Mouse (Mus musculus) forebrain, postnatal 0 days (tissue): ENCODE measurements around the gene Ccdc81. TPM values are rescaled to one million over a fixed set of nuclear protein-coding genes. Genes with fewer than 3 reads are reported as not detected.
A peak's percentile ranks its signal among the peaks of the same experiment; 100 is the strongest.

Experiments used
- ATAC-seq: fragments of 200-750 bp; cut with Nextera tagmentation; 2 replicates; pipeline ENCODE4 v1.8.0; 2017; ENCODE audit warnings: mild to moderate bottlenecking, moderate library complexity
- DNase-seq: peaks from one replicate; pipeline ENCODE4 v3.0.0-alpha.2; 2015
- H3K27ac ChIP-seq: fragments of 300-500 bp; sonication (generic); 2 replicates; pipeline ENCODE4 v1.5.1; 2014; ENCODE audit warnings: low read depth, mild to moderate bottlenecking, antibody characterized with exemption, low read length, moderate library complexity, mixed read lengths
- H3K27me3 ChIP-seq: fragments of 300-500 bp; sonication (generic); 2 replicates; pipeline ENCODE4 v1.6.1; 2014; ENCODE audit warnings: mild to moderate bottlenecking, low read length, mixed read lengths; ENCODE audit not compliant: insufficient read depth
- H3K36me3 ChIP-seq: fragments of 300-500 bp; sonication (generic); 2 replicates; pipeline ENCODE4 v1.6.1; 2014; ENCODE audit warnings: mild to moderate bottlenecking, moderate library complexity; ENCODE audit not compliant: insufficient read depth
- H3K4me1 ChIP-seq: fragments of 300-500 bp; sonication (generic); 2 replicates; pipeline ENCODE4 v1.6.1; 2014; ENCODE audit warnings: antibody characterized with exemption; ENCODE audit not compliant: insufficient read depth
- H3K4me2 ChIP-seq: fragments of 300-500 bp; sonication (generic); 2 replicates; pipeline ENCODE4 v1.6.1; 2014; ENCODE audit warnings: low read depth, mild to moderate bottlenecking, moderate library complexity
- H3K4me3 ChIP-seq: fragments of 300-500 bp; sonication (generic); 2 replicates; pipeline ENCODE4 v1.5.1; 2014; ENCODE audit warnings: low read depth, low read length, mixed read lengths
- H3K9ac ChIP-seq: fragments of 300-500 bp; sonication (generic); 2 replicates; pipeline ENCODE4 v1.6.1; 2014; ENCODE audit warnings: mild to moderate bottlenecking
- H3K9me3 ChIP-seq: fragments of 300-500 bp; sonication (generic); 2 replicates; pipeline ENCODE4 v1.6.1; 2016; ENCODE audit warnings: low read length
- CTCF ChIP-seq: sonication (generic); IDR thresholded peaks from 2 replicates; pipeline ENCODE4 v1.5.1; 2016; ENCODE audit warnings: antibody characterized with exemption, control low read depth, low read depth
- WGBS: fragments of 180-500 bp; shearing (Covaris S2); extraction: QIAGEN DNeasy Blood & Tissue Kit; methylation state at CpG from one replicate; pipeline ENCODE4 v1.1.7; 2014; 5-methylcytosine and 5-hydroxymethylcytosine counted together
- polyA plus RNA-seq: library from polyadenylated mRNA; unstranded; fragments of >200 nt; fragmentation: Nextera tagmentation; extraction: Ambion mirVana; gene quantifications from 2 replicates; pipeline ENCODE4 v1.2.1, GENCODE M21; 2015
- total RNA-seq: library from RNA; depleted of rRNA; stranded (reverse); fragments of >200 nt; gene quantifications from 2 replicates; pipeline ENCODE4 v1.2.3, GENCODE M21; 2014; rRNA removed

Ccdc81 gene
- total and polyA plus RNA-seq, 2 experiments from 2014 or later, result 1.2 to 1.5 TPM

DNA sequence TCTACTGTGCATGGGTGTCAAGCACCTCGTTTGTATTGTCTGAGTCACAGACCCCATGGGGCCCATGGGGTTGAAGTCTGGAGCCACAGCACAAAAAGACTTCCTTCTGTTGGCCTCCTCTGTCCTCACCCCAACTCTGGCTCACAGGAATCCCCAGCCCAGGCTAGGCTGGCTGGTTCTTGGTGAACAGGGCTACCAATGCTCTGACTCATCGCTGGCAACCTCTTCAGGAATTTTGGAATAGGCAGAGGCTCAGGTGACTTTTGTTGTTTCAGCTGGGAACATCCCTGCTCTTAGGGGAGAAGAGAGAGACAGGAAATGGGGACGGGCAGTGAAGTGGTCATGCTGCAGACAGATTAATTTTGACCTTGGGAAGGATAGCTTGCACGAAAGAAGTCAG lies 65.6 kb downstream of the Ccdc81 start:
- no peak overlapping the region for H3K4me2 ChIP-seq
- no peaks in the 10 kb centered on the region for H3K4me1 ChIP-seq
- no peaks in the 10 kb centered on the region for H3K9me3 ChIP-seq
- 68% methylated on average over 4 of the region's 4 CpGs for WGBS
- H3K4me3 ChIP-seq, result no peak overlapping the region
- no peaks in the 10 kb centered on the region for H3K27me3 ChIP-seq
- no peaks in the 10 kb centered on the region for H3K36me3 ChIP-seq
- no peak for TF ChIP-seq CTCF
- DNase-seq (no peak), ATAC-seq (no peak)
- no peak overlapping the region for H3K9ac ChIP-seq
- no peak overlapping the region for H3K27ac ChIP-seq

DNA sequence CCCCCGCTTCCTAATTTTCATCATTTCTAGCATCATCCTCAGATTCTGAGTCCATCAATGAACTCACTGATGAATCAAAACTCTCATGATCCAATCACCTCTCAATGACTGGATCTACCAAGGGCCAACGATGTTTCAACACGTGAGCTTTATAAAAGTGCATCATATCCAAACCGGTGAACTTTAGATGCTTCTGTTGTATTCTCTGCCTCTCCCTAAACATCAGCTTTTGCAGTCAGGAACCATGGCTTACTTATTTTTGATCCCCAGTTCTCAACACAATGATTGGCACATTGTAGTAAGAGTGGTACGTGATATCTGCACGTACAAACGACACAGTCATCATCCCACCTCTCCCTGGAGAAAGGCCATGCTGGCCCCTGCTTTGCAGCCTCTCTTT lies 66.8 kb downstream of the Ccdc81 start:
- ATAC-seq, result no peak
- 92% methylated on average over 7 of the region's 7 CpGs for WGBS

DNA sequence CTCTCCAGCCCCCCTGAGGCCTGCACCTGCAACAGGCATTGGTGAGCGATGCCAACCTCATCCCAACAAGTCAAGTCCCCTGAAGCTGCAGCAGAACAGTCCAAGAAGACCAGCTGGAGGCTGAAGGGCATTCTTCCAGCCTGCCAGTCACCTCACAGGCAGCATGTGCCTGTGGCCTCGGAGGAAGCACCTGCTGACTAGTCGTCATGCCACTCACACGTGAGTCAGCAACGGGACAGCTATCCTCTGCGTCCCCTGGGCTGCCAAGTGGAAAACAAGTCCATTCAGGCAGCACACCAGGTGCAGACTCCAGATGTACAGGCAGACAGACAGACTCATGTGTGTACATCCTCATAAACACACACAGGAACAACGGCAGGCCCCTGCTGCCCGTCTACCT lies 67.9 kb downstream of the Ccdc81 start:
- no peaks in the 10 kb centered on the region for H3K4me1 ChIP-seq
- ATAC-seq, result 0 out of 2 replicates have a peak, but pooled peaks have one; percentile 29
- no peaks in the 10 kb centered on the region for H3K9me3 ChIP-seq
- WGBS, result 43% methylated on average over 8 of the region's 8 CpGs
- H3K9ac ChIP-seq, result no peak overlapping the region
- TF ChIP-seq CTCF, result no peak
- H3K27me3 ChIP-seq, result no peaks in the 10 kb centered on the region
- H3K4me3 ChIP-seq, result no peak overlapping the region
- no peak overlapping the region for H3K27ac ChIP-seq
- DNase-seq, result no peak
- H3K36me3 ChIP-seq, result no peaks in the 10 kb centered on the region
- H3K4me2 ChIP-seq, result no peak overlapping the region

More for the DNA sequence above, 66.8 kb downstream of the Ccdc81 start:
- Histone ChIP-seq H3K27ac (no peak overlapping the region), H3K27me3 (no peaks in the 10 kb centered on the region), H3K4me1 (no peaks in the 10 kb centered on the region), H3K4me3 (no peak overlapping the region), H3K36me3 (no peaks in the 10 kb centered on the region), H3K4me2 (no peak overlapping the region), H3K9ac (no peak overlapping the region), H3K9me3 (no peaks in the 10 kb centered on the region)
- no peak for DNase-seq
- TF ChIP-seq CTCF, result no peak

DNA sequence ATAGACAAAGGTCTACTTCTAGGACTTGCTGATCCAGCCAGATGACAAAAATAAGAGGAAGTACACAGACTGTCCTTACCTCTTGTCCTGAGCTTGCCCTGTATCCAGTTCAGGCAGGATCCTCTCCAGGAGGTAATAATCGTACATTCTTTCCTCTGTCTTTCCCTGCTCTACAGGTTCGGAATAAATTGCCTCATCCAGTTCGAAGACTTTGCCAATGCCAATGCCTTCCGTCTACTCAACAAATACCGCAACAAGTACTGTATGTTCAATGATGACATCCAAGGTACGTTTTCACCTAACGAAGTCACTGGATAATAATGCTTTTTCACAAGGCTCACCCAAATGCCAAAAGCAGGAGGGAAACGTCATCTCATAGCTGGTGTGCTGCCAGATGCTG lies 69.9 kb downstream of the Ccdc81 start:
- Histone ChIP-seq H3K4me3 (no peak overlapping the region), H3K9me3 (no peaks in the 10 kb centered on the region), H3K4me1 (no peaks in the 10 kb centered on the region), H3K27ac (no peak overlapping the region), H3K27me3 (no peaks in the 10 kb centered on the region), H3K36me3 (no peaks in the 10 kb centered on the region), H3K4me2 (no peak overlapping the region), H3K9ac (no peak overlapping the region)
- WGBS, result 88% methylated on average over 8 of the region's 8 CpGs
- TF ChIP-seq CTCF, result no peak
- DNase-seq (no peak), ATAC-seq (no peak)

DNA sequence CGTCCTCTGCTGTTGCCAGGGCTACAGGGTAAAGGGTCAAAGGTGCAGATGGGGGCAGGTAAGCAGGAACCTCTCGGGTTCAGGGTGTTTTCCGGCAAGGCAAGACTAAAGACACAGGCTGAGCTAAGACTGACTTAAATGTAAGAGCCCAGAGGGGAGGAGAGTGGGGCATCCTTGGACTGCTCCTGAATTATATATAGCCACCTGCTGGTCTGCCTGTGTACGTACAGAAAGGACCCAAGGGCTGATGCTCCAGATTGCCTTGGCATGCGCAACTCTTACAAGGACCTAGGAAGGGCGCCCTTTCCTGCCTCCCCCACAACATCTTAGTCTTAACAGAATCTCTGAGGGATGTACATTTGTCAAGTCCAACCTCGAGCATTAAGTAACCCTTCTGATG lies 74.2 kb downstream of the Ccdc81 start:
- Histone ChIP-seq H3K27me3 (no peaks in the 10 kb centered on the region), H3K9ac (no peak overlapping the region), H3K27ac (no peak overlapping the region), H3K4me1 (no peaks in the 10 kb centered on the region), H3K36me3 (no peaks in the 10 kb centered on the region), H3K4me3 (no peak overlapping the region), H3K9me3 (no peaks in the 10 kb centered on the region), H3K4me2 (no peak overlapping the region)
- peak; percentile 39 for TF ChIP-seq CTCF
- WGBS, result 60% methylated on average over 7 of the region's 7 CpGs
- DNase-seq (no peak), ATAC-seq (peak; percentile 32; the same call in 1 of the 2 replicates)

DNA sequence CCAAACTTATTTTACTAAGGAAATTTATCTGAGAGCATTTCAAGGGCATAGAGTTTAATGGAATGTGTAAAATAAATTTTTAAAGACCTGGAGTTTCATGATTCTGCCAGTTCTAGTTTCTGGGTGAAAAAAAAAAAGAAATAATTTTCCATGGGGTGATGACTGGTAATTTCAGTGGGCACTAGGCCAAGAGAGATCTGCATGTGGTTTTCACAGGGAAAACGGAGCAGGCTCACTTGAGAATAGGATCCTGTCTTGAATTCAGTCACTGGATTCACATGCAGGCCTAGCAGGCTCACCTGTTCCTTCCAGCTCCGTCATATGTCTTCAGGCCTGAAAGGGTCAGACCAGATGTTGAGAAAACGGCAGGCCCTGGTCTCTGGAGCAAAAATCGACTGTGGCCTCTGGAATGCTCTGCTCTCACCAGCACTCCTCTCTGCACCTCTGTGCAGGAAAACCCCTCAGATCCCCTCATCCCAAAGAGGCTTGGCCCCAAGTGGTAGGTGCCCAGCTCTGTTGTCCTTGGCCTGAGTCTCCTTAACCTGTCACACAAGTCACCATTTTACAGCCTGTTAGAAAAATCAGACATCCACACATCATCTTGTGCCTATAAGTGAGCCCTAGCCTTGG lies 74.9 kb downstream of the Ccdc81 start:
- Histone ChIP-seq H3K4me1 (no peaks in the 10 kb centered on the region), H3K9me3 (no peaks in the 10 kb centered on the region), H3K27ac (no peak overlapping the region), H3K4me2 (no peak overlapping the region), H3K36me3 (no peaks in the 10 kb centered on the region), H3K4me3 (no peak overlapping the region), H3K9ac (no peak overlapping the region), H3K27me3 (no peaks in the 10 kb centered on the region)
- TF ChIP-seq CTCF, result no peak
- DNase-seq (no peak), ATAC-seq (no peak)
- WGBS, result 74% methylated on average over 4 of the region's 4 CpGs

Other genes starting within 250 kb of the Ccdc81 start
- 80.0 and 89.2 TPM in 2 replicates for gene Hikeshi, start 37.6 kb upstream of the Ccdc81 start, total RNA-seq
- gene Hikeshi, start 37.6 kb upstream of the Ccdc81 start, polyA plus RNA-seq, result 163 and 173 TPM in 2 replicates
- gene Eed, start 77.4 kb upstream of the Ccdc81 start, total RNA-seq, result 22.2 and 28.5 TPM in 2 replicates
- 18.1 and 20.7 TPM in 2 replicates for gene Eed, start 77.4 kb upstream of the Ccdc81 start, polyA plus RNA-seq
- gene Picalm, start 226.6 kb upstream of the Ccdc81 start, total RNA-seq, result 211 and 242 TPM in 2 replicates
- 16.5 and 21.2 TPM in 2 replicates for gene Picalm, start 226.6 kb upstream of the Ccdc81 start, polyA plus RNA-seq